Mouse (Mus musculus) T-cell, adult 66 days (primary cell): ENCODE data around the gene Gm17374. TPM values are rescaled to one million over a fixed set of nuclear protein-coding genes. Genes with fewer than 3 reads are reported as not detected.

Source experiments
- total RNA-seq, 2 experiments: library from RNA; stranded (reverse); gene quantifications; 3 replicates in 1 of 2; 4 replicates in 1 of 2; pipeline ENCODE4 v1.2.4; 2023

Gm17374 gene
- not detected for total RNA-seq

GRCm38 (mm10) chr2:140151743-140152142, at the start of gene Gm17374:
Gm17374 (plus strand) TSS chr2:140152043.

DNA sequence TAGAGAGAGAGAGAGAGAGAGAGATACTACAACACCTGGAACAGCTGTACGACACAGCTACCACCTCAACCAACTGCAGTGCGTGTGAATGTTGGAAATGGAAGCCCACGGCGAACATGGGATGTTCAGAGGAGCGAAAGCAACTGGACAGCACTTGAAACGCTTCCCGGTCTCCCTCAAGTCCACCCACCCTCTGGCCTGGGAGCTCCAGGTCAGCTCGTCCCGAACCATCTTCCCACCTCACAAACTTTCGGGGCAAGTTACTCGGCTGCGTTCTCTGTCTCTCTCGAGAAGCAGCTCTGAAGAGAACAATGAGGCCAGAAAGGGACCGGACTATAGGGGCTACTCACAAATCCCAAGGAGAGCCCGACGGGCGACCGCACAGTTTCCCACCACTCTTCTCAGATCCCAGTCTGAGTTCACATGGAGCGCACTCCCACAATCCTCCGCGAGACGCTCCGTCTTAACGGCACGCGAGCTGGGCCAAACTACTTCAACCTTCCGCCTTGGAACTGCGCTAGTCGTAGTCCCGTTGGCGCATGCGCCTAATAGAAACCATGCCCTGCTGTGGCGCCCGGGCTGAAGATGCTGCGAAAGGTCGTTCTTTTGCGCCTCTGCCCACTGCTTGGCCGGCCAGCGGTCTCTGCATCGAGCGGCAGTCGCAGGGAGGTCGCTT, 18.4 kb downstream of the Gm17374 start, which contains the start of the genes Esf1 and Ndufaf5:
Esf1 (minus strand) TSS at position 438 of the 676 bp plus-strand sequence.
Ndufaf5 (plus strand) TSS at position 523 of the 676 bp plus-strand sequence.

Other genes starting within 250 kb of the Gm17374 start
- 10 to 100 TPM; 31.2 to 37.8 TPM for gene Tasp1, start 85.2 kb upstream of the Gm17374 start, total RNA-seq
- gene Esf1, start 18.5 kb downstream of the Gm17374 start, total RNA-seq: 10 to 100 TPM; 32.5 to 33.2 TPM
- gene Ndufaf5, start 18.6 kb downstream of the Gm17374 start, total RNA-seq: 10 to 100 TPM; 19.3 to 25.8 TPM
- not detected for gene Sel1l2, start 237.7 kb downstream of the Gm17374 start, total RNA-seq
- gene Macrod2, start 243.3 kb downstream of the Gm17374 start, total RNA-seq: 1 to 10 TPM; 1.8 TPM